Mouse (Mus musculus) heart, embryonic 11.5 days (tissue): Measurements from ENCODE around the gene Mapkapk2. TPM values are rescaled to one million over a fixed set of nuclear protein-coding genes. Genes with fewer than 3 reads are reported as not detected.

Source experiments
- ATAC-seq: fragments of 200-750 bp; cut with Nextera tagmentation; replicated peaks from 2 replicates; pipeline ENCODE4 v1.8.0; 2017; ENCODE audit warnings: moderate library complexity; ENCODE audit not compliant: insufficient number of reproducible peaks, low FRiP score, low TSS enrichment
- H3K27ac ChIP-seq: fragments of 300-500 bp; sonication (generic); 2 replicates; pipeline ENCODE4 v1.5.1; 2014; ENCODE audit warnings: mild to moderate bottlenecking, low read depth, low read length
- H3K27me3 ChIP-seq: fragments of 300-500 bp; sonication (generic); 2 replicates; pipeline ENCODE4 v1.6.1; 2014; ENCODE audit warnings: mild to moderate bottlenecking, low read length, mixed read lengths; ENCODE audit not compliant: control insufficient read depth, insufficient read depth
- H3K36me3 ChIP-seq: fragments of 300-500 bp; sonication (generic); 2 replicates; pipeline ENCODE4 v1.6.1; 2014; ENCODE audit warnings: mild to moderate bottlenecking, low read length, moderate library complexity, mixed read lengths; ENCODE audit not compliant: control insufficient read depth, insufficient read depth
- H3K4me1 ChIP-seq: fragments of 300-500 bp; sonication (generic); 2 replicates; pipeline ENCODE4 v1.6.1; 2014; ENCODE audit warnings: low read length; ENCODE audit not compliant: control insufficient read depth, insufficient read depth
- H3K4me2 ChIP-seq: fragments of 300-500 bp; sonication (generic); 2 replicates; pipeline ENCODE4 v1.6.1; 2014; ENCODE audit warnings: mild to moderate bottlenecking, moderate library complexity
- H3K4me3 ChIP-seq: fragments of 300-500 bp; sonication (generic); 2 replicates; pipeline ENCODE4 v1.5.1; 2014; ENCODE audit warnings: low read depth, low read length
- H3K9ac ChIP-seq: fragments of 300-500 bp; sonication (generic); 2 replicates; pipeline ENCODE4 v1.6.1; 2014; ENCODE audit warnings: mild to moderate bottlenecking, low read depth, low read length, moderate library complexity
- H3K9me3 ChIP-seq: fragments of 300-500 bp; sonication (generic); replicated peaks from 2 replicates; pipeline ENCODE4 v1.6.1; 2016; ENCODE audit warnings: low read length; ENCODE audit not compliant: control insufficient read depth
- WGBS: fragments of 180-500 bp; shearing (Covaris S2); extraction: QIAGEN DNeasy Blood & Tissue Kit; methylation state at CpG from one replicate; pipeline ENCODE4 v1.1.7; 2014; ENCODE audit not compliant: insufficient replicate concordance; 5-methylcytosine and 5-hydroxymethylcytosine counted together
- polyA plus RNA-seq: library from polyadenylated mRNA; unstranded; fragments of >200 nt; fragmentation: Nextera tagmentation; extraction: Ambion mirVana; gene quantifications from 2 replicates; pipeline ENCODE4 v1.2.1, GENCODE M21; 2014

Mapkapk2 gene
- polyA plus RNA-seq, 1 experiment from 2014 or later = 57.6 TPM

- H3K4me3 ChIP-seq = no peak overlapping the region
Measured at GRCm38 (mm10) chr1:131090261-131090660, 7.4 kb downstream of the Mapkapk2 start.

GRCm38 (mm10) chr1:131089525-131090127 lies 8.0 kb downstream of the Mapkapk2 start:
- ATAC-seq = no peak
- H3K27ac ChIP-seq = peak overlapping the region; percentile 92

More at GRCm38 (mm10) chr1:131090261-131090660, 7.4 kb downstream of the Mapkapk2 start:
- 40% methylated on average over 5 of the region's 5 CpGs for WGBS
- Histone ChIP-seq H3K36me3 (no peaks in the 10 kb centered on the region), H3K9me3 (no peaks in the 10 kb centered on the region), H3K27me3 (no peaks in the 10 kb centered on the region), H3K9ac (peak overlapping the region; percentile 62), H3K4me2 (peak overlapping the region; percentile 47), H3K27ac (peak overlapping the region; percentile 92), H3K4me1 (peaks cover 98% of the 10 kb centered on the region)
- peak; percentile 37 for ATAC-seq

GRCm38 (mm10) chr1:131088547-131088946 lies 9.1 kb downstream of the Mapkapk2 start:
- Histone ChIP-seq H3K36me3 (no peaks in the 10 kb centered on the region), H3K27ac (peak overlapping the region; percentile 92), H3K4me1 (peaks cover 97% of the 10 kb centered on the region), H3K9me3 (no peaks in the 10 kb centered on the region), H3K4me3 (no peak overlapping the region), H3K27me3 (no peaks in the 10 kb centered on the region), H3K9ac (no peak overlapping the region), H3K4me2 (peak overlapping the region; percentile 47)
- WGBS = 36% methylated on average over 11 of the region's 11 CpGs
- no peak for ATAC-seq

More at GRCm38 (mm10) chr1:131089525-131090127, 8.0 kb downstream of the Mapkapk2 start:
- WGBS = 55% methylated on average over 2 of the region's 2 CpGs
- Histone ChIP-seq H3K4me2 (peak overlapping the region; percentile 47), H3K9ac (peak overlapping the region; percentile 62; the same call in 1 of the 2 replicates), H3K36me3 (no peaks in the 10 kb centered on the region), H3K27me3 (no peaks in the 10 kb centered on the region), H3K9me3 (no peaks in the 10 kb centered on the region), H3K4me1 (peaks cover 98% of the 10 kb centered on the region), H3K4me3 (no peak overlapping the region)

GRCm38 (mm10) chr1:131086907-131087306 lies 10.7 kb downstream of the Mapkapk2 start:
- H3K36me3 ChIP-seq = no peaks in the 10 kb centered on the region
- no peaks in the 10 kb centered on the region for H3K27me3 ChIP-seq
- no peak overlapping the region for H3K4me3 ChIP-seq
- H3K4me2 ChIP-seq = peak overlapping the region; percentile 24
- no peak for ATAC-seq
- H3K27ac ChIP-seq = no peak overlapping the region; the same call in 1 of the 2 replicates
- WGBS = 42% methylated on average over 7 of the region's 7 CpGs
- H3K9me3 ChIP-seq = no peaks in the 10 kb centered on the region
- peaks cover 97% of the 10 kb centered on the region for H3K4me1 ChIP-seq
- 0 out of 2 replicates have a peak overlapping the region, but pooled peaks have one; percentile 28 for H3K9ac ChIP-seq

GRCm38 (mm10) chr1:131085957-131086739 lies 11.5 kb downstream of the Mapkapk2 start:
- ATAC-seq = no peak
- no peaks in the 10 kb centered on the region for H3K36me3 ChIP-seq
- H3K9me3 ChIP-seq = no peaks in the 10 kb centered on the region
- H3K4me3 ChIP-seq = no peak overlapping the region
- H3K9ac ChIP-seq = no peak overlapping the region
- H3K27me3 ChIP-seq = no peaks in the 10 kb centered on the region
- no peak overlapping the region; the same call in 1 of the 2 replicates for H3K27ac ChIP-seq
- H3K4me2 ChIP-seq = no peak overlapping the region
- peaks cover 98% of the 10 kb centered on the region for H3K4me1 ChIP-seq
- 32% methylated on average over 4 of the region's 4 CpGs for WGBS

- Histone ChIP-seq H3K36me3 (no peaks in the 10 kb centered on the region), H3K4me2 (no peak overlapping the region), H3K9me3 (no peaks in the 10 kb centered on the region), H3K4me3 (no peak overlapping the region), H3K27me3 (no peaks in the 10 kb centered on the region), H3K4me1 (peaks cover 98% of the 10 kb centered on the region), H3K9ac (no peak overlapping the region), H3K27ac (no peak overlapping the region)
- no peak for ATAC-seq
- 62% methylated on average over 3 of the region's 3 CpGs for WGBS
Measured at GRCm38 (mm10) chr1:131085272-131085671, 12.4 kb downstream of the Mapkapk2 start.

GRCm38 (mm10) chr1:131084289-131084688 lies 13.3 kb downstream of the Mapkapk2 start:
- ATAC-seq = peak; percentile 18; the same call in 1 of the 2 replicates
- Histone ChIP-seq H3K4me1 (peaks cover 98% of the 10 kb centered on the region), H3K27me3 (no peaks in the 10 kb centered on the region), H3K36me3 (no peaks in the 10 kb centered on the region), H3K9me3 (no peaks in the 10 kb centered on the region), H3K4me3 (no peak overlapping the region), H3K27ac (no peak overlapping the region), H3K4me2 (no peak overlapping the region), H3K9ac (no peak overlapping the region)
- WGBS = 29% methylated on average over 8 of the region's 8 CpGs

- no peaks in the 10 kb centered on the region for H3K9me3 ChIP-seq
- H3K36me3 ChIP-seq = no peaks in the 10 kb centered on the region
- no peak for ATAC-seq
- peaks cover 98% of the 10 kb centered on the region for H3K4me1 ChIP-seq
- no peak overlapping the region for H3K4me2 ChIP-seq
- H3K9ac ChIP-seq = no peak overlapping the region
- no peaks in the 10 kb centered on the region for H3K27me3 ChIP-seq
- 49% methylated on average over 4 of the region's 4 CpGs for WGBS
- H3K4me3 ChIP-seq = no peak overlapping the region
- H3K27ac ChIP-seq = no peak overlapping the region
Measured at GRCm38 (mm10) chr1:131083609-131084008, 14.0 kb downstream of the Mapkapk2 start.
